Mouse (Mus musculus): Measurements from ENCODE around the gene Wtip. TPM values are rescaled to one million over a fixed set of nuclear protein-coding genes. Genes with fewer than 3 reads are reported as not detected.
A peak's percentile ranks its signal among the peaks of the same experiment; 100 is the strongest.
"Not testable (repeated sequence)": the region's sequence is repeated elsewhere in the genome, so short reads cannot be mapped to it uniquely, and the experiment has no call there.

Wtip gene
- polyA plus RNA-seq (2015; fragmentation: Nextera tagmentation; extraction: Ambion mirVana) = 6.8 and 7.4 TPM in 2 replicates

DNA sequence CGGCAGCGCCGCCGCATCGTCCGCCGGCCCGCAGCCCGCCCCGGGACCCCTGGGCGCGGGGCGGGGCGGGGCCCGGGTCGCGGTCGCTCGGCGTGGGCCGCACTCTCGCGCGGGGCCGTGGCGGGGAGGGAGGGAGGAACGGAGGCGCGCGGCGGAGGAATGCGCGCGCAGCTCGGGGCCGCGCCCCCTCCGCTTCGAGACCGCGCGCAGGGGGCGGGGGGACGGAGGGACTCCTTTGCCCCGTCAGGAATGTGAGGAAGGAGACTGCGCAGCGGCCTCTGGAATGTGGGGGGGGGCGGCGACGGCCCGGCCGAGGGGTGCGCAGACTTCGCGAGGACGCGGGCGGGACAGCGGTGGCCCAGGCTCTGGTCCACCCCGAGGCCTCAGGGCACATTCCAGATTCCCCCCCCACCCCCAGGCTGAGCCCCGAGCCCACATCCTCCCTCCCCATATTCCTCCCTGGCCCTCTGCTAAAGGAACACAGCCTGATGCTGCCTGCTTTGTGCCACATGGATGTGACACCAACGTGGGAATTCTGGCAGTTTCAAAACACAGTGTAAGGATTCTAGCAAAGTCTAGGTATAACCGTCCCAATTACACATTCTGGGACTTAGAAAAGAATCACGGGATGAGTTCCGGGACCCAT is at the start of gene Wtip:
Wtip (minus strand) TSS at position 152 of the 646 bp plus-strand sequence.
- no peaks in the 10 kb centered on the region for H3K27me3 ChIP-seq

DNA sequence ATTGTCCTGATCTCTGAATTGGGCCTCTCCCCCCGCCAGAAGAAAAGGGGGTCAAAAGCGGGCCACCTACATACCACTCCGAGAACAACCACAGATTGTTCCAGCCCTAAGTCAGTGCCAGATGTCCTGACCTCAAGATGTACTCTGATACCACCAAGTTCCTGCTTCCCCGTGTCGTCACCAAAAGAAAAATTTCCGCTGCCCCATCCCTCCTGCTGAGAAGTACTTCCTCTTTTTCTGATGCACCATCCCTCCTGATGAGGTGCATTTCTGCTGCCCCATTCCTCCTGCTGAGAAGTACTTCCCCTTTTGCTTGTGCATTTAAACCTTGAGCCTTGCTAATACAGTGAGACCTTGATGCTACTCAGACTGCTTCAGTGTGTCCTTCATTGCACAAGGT is 43.2 kb upstream of the Wtip start:
- not testable (repeated sequence) for H3K9ac ChIP-seq; H3K9me3 ChIP-seq (replicated peaks); H3K27ac ChIP-seq (replicated peaks); ATAC-seq (ENCODE audit: insufficient number of reproducible peaks, low FRiP score, low TSS enrichment, low read depth); H3K4me1 ChIP-seq; H3K4me2 ChIP-seq (replicated peaks); H3K36me3 ChIP-seq; H3K27me3 ChIP-seq; H3K4me3 ChIP-seq (replicated peaks)
- 74% methylated on average over 6 of the region's 6 CpGs for whole genome bisulfite sequencing

More for the DNA sequence above, at the start of gene Wtip:
- WGBS = under 1% methylated on average over 50 of the region's 65 CpGs
- ATAC-seq (ENCODE audit: insufficient number of reproducible peaks, low FRiP score, low TSS enrichment, low read depth) = peak; percentile 90
- Histone ChIP-seq H3K27ac (replicated peaks) (peak within 1 kb of the TSS; percentile 86), H3K9me3 (replicated peaks) (no peaks in the 10 kb centered on the region), H3K4me1 (peaks cover 31% of the 10 kb centered on the region), H3K36me3 (no peaks in the 10 kb centered on the region), H3K4me3 (replicated peaks) (peak within 1 kb of the TSS; percentile 82), H3K9ac (peak within 1 kb of the TSS; percentile 94), H3K4me2 (replicated peaks) (peak within 1 kb of the TSS; percentile 70)

- H3K36me3 ChIP-seq = no peaks in the 10 kb centered on the region
- WGBS = 59% methylated on average over 1 of the region's 1 CpGs
- no peak overlapping the region for H3K27ac ChIP-seq (replicated peaks)
- H3K4me3 ChIP-seq (replicated peaks) = no peak overlapping the region
- ATAC-seq (ENCODE audit: insufficient number of reproducible peaks, low FRiP score, low TSS enrichment, low read depth) = no peak
- H3K4me2 ChIP-seq (replicated peaks) = no peak overlapping the region
- H3K4me1 ChIP-seq = peaks cover 7% of the 10 kb centered on the region; the same call in 1 of the 2 replicates
- no peaks in the 10 kb centered on the region for H3K27me3 ChIP-seq
- no peak overlapping the region for H3K9ac ChIP-seq
- H3K9me3 ChIP-seq (replicated peaks) = no peaks in the 10 kb centered on the region
These were observed 39.2 kb upstream of the Wtip start for GRCm38 (mm10) chr7:34172251-34172650.

- peak within 1 kb of the TSS; percentile 93 for H3K4me3 ChIP-seq (replicated peaks)
- ATAC-seq (ENCODE audit: insufficient number of reproducible peaks, low FRiP score, low TSS enrichment, low read depth) = no peak
- peaks cover 11% of the 10 kb centered on the region; the same call in 1 of the 2 replicates for H3K4me1 ChIP-seq
- H3K9me3 ChIP-seq (replicated peaks) = no peaks in the 10 kb centered on the region
- H3K9ac ChIP-seq = peak within 1 kb of the TSS; percentile 87; the same call in 1 of the 2 replicates
- peak within 1 kb of the TSS; percentile 81 for H3K4me2 ChIP-seq (replicated peaks)
- H3K27ac ChIP-seq (replicated peaks) = peak within 1 kb of the TSS; percentile 90; the same call in 1 of the 2 replicates
- peaks cover 9% of the 10 kb centered on the region for H3K36me3 ChIP-seq
- WGBS = 78% methylated on average over 3 of the region's 3 CpGs
- no peaks in the 10 kb centered on the region for H3K27me3 ChIP-seq
These were observed 36.4 kb upstream of the Wtip start, which contains the start of gene Uba2 for GRCm38 (mm10) chr7:34169454-34169853. Gene Uba2, minus strand, starts transcription at chr7:34169599.

DNA sequence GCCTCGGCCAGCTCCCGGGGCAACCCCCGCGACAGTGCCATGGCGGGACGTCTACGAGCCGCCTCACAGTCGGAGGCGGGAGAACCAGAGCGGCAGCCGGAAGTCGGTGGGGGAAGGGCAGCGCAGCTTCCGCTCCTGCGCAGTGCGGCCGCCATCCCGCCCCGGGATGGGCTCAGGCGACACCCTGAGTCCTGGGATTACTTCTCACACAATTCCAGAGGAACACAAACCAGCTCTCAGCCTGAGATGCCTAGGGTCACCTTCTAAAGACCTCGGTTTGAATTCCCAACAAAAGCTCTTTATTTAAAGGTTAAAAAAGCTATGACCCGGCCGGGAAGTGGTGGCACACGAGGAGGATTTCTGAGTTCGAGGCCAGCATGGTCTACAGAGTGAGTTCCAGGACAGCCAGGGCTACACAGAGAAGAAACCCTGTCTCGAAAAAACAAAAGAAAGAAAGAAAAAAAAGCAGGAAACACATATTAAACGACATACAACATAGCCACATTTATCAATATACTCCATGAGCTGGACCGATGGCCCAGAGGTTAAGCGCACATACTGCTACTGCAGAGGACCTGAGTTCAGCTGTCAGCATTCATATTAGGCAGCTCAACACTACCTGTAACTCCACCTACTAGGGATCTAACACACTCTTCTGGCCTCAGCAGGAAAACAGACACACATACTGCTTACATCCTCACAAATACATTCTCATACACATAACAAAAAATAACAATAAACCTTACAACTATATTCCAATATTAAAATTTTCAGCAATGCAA is 35.6 kb upstream of the Wtip start:
- peak overlapping the region; percentile 81 for H3K4me2 ChIP-seq (replicated peaks)
- WGBS = 8% methylated on average over 30 of the region's 30 CpGs
- peak overlapping the region; percentile 93 for H3K4me3 ChIP-seq (replicated peaks)

DNA sequence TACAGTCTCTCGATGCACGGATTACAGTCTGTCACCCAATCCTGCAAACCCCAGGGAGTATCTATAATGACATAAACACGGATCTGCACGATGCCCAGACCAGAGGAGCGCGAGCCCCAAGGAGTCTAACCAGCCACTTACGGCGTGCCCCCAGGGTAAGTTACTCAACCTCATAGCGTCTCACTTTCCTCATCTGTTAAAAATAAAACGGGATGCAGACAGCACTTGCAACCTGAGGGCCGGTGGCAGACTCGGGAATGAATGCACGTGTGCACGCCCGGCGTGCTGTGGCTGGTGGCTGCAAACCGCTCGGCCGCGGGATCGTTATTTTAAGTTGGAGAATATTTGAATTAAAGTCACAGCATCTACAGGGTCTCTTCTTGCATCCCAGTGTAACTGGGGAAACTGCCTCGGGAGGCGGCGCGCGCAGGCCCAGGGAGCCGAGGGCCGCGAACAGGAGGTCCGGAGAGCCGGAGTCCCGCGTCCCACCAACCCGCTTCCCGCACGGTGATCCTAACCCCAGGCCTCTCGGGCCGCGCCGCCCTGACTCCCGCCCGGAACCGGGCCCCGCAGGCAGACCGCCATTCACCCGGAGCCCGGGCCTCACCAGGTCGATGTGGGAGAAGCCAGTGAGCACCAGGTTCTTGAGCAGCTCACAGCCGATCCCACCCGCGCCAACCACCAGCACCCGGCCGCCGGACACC is 34.9 kb upstream of the Wtip start:
- H3K4me3 ChIP-seq (replicated peaks) = peak overlapping the region; percentile 93
- peaks cover 11% of the 10 kb centered on the region; the same call in 1 of the 2 replicates for H3K4me1 ChIP-seq
- peaks cover 22% of the 10 kb centered on the region for H3K36me3 ChIP-seq
- H3K27me3 ChIP-seq = no peaks in the 10 kb centered on the region
- no peaks in the 10 kb centered on the region for H3K9me3 ChIP-seq (replicated peaks)
- peak overlapping the region; percentile 87 for H3K9ac ChIP-seq
- H3K4me2 ChIP-seq (replicated peaks) = peak overlapping the region; percentile 81
- H3K27ac ChIP-seq (replicated peaks) = peak overlapping the region; percentile 90
- ATAC-seq (ENCODE audit: insufficient number of reproducible peaks, low FRiP score, low TSS enrichment, low read depth) = peak; percentile 8; the same call in 1 of the 2 replicates
- WGBS = under 1% methylated on average over 54 of the region's 54 CpGs

More for the DNA sequence above, 35.6 kb upstream of the Wtip start:
- no peaks in the 10 kb centered on the region for H3K9me3 ChIP-seq (replicated peaks)
- peak overlapping the region; percentile 87 for H3K9ac ChIP-seq
- ATAC-seq (ENCODE audit: insufficient number of reproducible peaks, low FRiP score, low TSS enrichment, low read depth) = peak; percentile 95
- H3K4me1 ChIP-seq = peaks cover 11% of the 10 kb centered on the region; the same call in 1 of the 2 replicates
- H3K27ac ChIP-seq (replicated peaks) = peak overlapping the region; percentile 90
- H3K27me3 ChIP-seq = no peaks in the 10 kb centered on the region
- H3K36me3 ChIP-seq = peaks cover 15% of the 10 kb centered on the region

DNA sequence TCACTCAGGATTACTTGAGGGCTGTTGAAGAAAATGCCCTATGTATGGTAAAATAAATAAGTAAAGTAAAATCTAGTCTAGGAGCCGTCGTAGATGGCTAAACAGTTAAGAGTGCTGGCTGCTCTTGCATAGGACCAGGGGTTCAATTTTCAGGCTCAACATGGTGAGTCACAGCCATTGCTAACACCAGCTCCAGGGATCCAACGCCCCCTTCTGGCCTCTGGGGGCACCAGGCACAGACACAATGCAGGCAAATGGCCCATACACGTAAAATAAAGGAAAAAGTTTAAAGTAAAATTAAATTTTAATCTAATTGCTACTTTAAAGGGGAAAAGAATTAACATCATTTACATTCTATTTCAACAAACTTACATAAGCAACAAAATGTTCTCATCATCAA is 33.8 kb upstream of the Wtip start:
- H3K4me3 ChIP-seq (replicated peaks) = 0 out of 2 replicates have a peak overlapping the region, but pooled peaks have one; percentile 4
- H3K36me3 ChIP-seq = peaks cover 33% of the 10 kb centered on the region
- no peaks in the 10 kb centered on the region for H3K27me3 ChIP-seq
- H3K9ac ChIP-seq = no peak overlapping the region
- H3K9me3 ChIP-seq (replicated peaks) = no peaks in the 10 kb centered on the region
- H3K4me1 ChIP-seq = peaks cover 11% of the 10 kb centered on the region; the same call in 1 of the 2 replicates
- H3K4me2 ChIP-seq (replicated peaks) = 0 out of 2 replicates have a peak overlapping the region, but pooled peaks have one; percentile 6
- WGBS = 49% methylated on average over 4 of the region's 4 CpGs
- ATAC-seq (ENCODE audit: insufficient number of reproducible peaks, low FRiP score, low TSS enrichment, low read depth) = no peak
- no peak overlapping the region for H3K27ac ChIP-seq (replicated peaks)

DNA sequence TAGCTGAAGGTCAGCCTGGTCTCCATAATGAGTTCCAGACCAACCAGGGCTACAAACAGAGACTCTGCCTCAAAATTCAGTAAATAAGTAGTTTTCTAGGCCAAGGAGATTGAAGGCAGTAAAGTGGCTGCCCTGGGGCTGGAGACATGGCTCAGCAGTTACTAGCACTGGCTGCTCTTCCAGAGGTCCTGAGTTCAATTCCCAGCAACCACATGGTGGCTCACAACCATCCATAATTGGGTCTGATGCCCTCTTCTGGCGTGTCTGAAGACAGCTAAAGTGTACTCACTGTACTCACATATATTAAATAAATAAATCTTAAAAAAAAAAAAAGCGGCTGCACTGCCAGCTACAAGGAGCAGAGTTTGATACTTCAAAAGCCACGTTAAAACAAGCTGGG is 32.9 kb upstream of the Wtip start:
- H3K36me3 ChIP-seq = peaks cover 41% of the 10 kb centered on the region
- H3K9ac ChIP-seq = no peak overlapping the region
- peaks cover 11% of the 10 kb centered on the region; the same call in 1 of the 2 replicates for H3K4me1 ChIP-seq
- no peak overlapping the region for H3K4me3 ChIP-seq (replicated peaks)
- no peak for ATAC-seq (ENCODE audit: insufficient number of reproducible peaks, low FRiP score, low TSS enrichment, low read depth)
- H3K4me2 ChIP-seq (replicated peaks) = no peak overlapping the region
- H3K9me3 ChIP-seq (replicated peaks) = no peaks in the 10 kb centered on the region
- H3K27ac ChIP-seq (replicated peaks) = no peak overlapping the region
- WGBS = 76% methylated on average over 3 of the region's 3 CpGs
- no peaks in the 10 kb centered on the region for H3K27me3 ChIP-seq

GRCm38 (mm10) chr7:34164671-34165070 is 31.6 kb upstream of the Wtip start:
- H3K4me3 ChIP-seq (replicated peaks) = no peak overlapping the region
- H3K9me3 ChIP-seq (replicated peaks) = no peaks in the 10 kb centered on the region
- no peaks in the 10 kb centered on the region for H3K27me3 ChIP-seq
- no peak overlapping the region for H3K27ac ChIP-seq (replicated peaks)
- 90% methylated on average over 7 of the region's 7 CpGs for WGBS
- H3K36me3 ChIP-seq = peaks cover 52% of the 10 kb centered on the region
- H3K4me1 ChIP-seq = peaks cover 11% of the 10 kb centered on the region; the same call in 1 of the 2 replicates
- H3K9ac ChIP-seq = no peak overlapping the region
- no peak for ATAC-seq (ENCODE audit: insufficient number of reproducible peaks, low FRiP score, low TSS enrichment, low read depth)
- H3K4me2 ChIP-seq (replicated peaks) = no peak overlapping the region

DNA sequence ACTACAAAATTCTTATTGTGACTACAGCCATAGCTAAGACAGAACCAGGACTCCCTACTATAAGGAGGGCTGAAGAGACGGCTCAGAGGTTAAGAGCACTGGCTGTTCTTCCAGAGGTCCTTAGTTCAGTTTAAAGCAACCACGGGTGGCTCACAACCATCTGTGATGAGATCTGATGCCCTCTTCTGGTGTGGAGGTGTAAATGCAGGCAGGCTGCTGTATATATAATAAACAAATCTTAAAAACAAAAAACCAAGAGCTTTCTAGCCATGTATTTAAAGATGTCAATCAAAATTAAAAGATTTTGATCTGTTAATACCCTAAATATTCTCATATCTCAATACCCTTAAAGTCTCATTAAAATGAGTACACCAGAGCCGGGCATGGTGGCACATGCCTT is 26.1 kb upstream of the Wtip start:
- Histone ChIP-seq H3K4me3 (replicated peaks) (no peak overlapping the region), H3K27ac (replicated peaks) (no peak overlapping the region), H3K9ac (no peak overlapping the region), H3K36me3 (peaks cover 91% of the 10 kb centered on the region), H3K4me1 (no peaks in the 10 kb centered on the region), H3K4me2 (replicated peaks) (no peak overlapping the region), H3K27me3 (no peaks in the 10 kb centered on the region), H3K9me3 (replicated peaks) (no peaks in the 10 kb centered on the region)
- no peak for ATAC-seq (ENCODE audit: insufficient number of reproducible peaks, low FRiP score, low TSS enrichment, low read depth)
- WGBS = 93% methylated on average over 3 of the region's 3 CpGs

- no peak for ATAC-seq (ENCODE audit: insufficient number of reproducible peaks, low FRiP score, low TSS enrichment, low read depth)
- H3K4me2 ChIP-seq (replicated peaks) = no peak overlapping the region
- no peak overlapping the region for H3K4me3 ChIP-seq (replicated peaks)
- H3K36me3 ChIP-seq = peaks cover 91% of the 10 kb centered on the region
- H3K9me3 ChIP-seq (replicated peaks) = no peaks in the 10 kb centered on the region
- no peaks in the 10 kb centered on the region for H3K27me3 ChIP-seq
- H3K9ac ChIP-seq = no peak overlapping the region
- H3K27ac ChIP-seq (replicated peaks) = no peak overlapping the region
- 96% methylated on average over 3 of the region's 3 CpGs for WGBS
- H3K4me1 ChIP-seq = no peaks in the 10 kb centered on the region
These were observed 24.9 kb upstream of the Wtip start for GRCm38 (mm10) chr7:34157994-34158393.

Data from embryonic facial prominence, embryonic 15.5 days (tissue).